Mouse (Mus musculus) ES-E14 (cell line): ENCODE measurements around the gene Ddah2.

Experiments
- CHD2 ChIP-seq: IDR thresholded peaks from 2 replicates; pipeline ENCODE4 v1.6.1; 2014; ENCODE audit warnings: mild to moderate bottlenecking, low read depth, low read length, inconsistent platforms
- MAFK ChIP-seq: IDR thresholded peaks from 2 replicates; pipeline ENCODE4 v1.6.1; 2014; ENCODE audit warnings: mild to moderate bottlenecking, low read depth, low read length, inconsistent platforms; ENCODE audit not compliant: insufficient read depth
- ZC3H11A ChIP-seq: IDR thresholded peaks from 2 replicates; pipeline ENCODE4 v1.6.1; 2012; ENCODE audit warnings: low read depth, mild to moderate bottlenecking, inconsistent platforms, low read length, borderline replicate concordance
- ZNF384 ChIP-seq: IDR thresholded peaks from 2 replicates; pipeline ENCODE4 v1.6.1; 2012; ENCODE audit warnings: low read depth, low read length, inconsistent platforms

DNA sequence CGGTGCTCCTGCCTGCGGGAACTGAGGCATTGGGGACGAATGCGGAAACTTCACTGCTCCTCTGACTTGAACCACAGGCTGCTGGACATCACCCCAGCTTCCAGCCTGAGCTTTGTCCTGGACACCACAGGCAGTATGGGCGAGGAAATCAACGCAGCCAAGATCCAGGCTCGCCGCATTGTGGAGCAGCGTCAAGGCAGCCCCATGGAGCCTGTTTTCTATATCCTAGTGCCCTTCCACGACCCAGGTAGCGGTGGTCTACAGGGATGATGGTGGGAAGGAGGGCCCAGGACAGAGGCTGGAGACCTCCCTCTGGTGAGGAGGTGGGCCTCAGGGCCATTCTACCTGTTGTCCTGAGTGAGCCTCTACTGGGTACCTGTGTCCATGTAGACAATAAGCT is 38.9 kb upstream of the Ddah2 start:
- TF ChIP-seq CHD2, result no peak
- no peak for TF ChIP-seq MAFK
- TF ChIP-seq ZNF384, result no peak
- no peak for TF ChIP-seq ZC3H11A
